ENCODE assay signal across 8 mouse cellular contexts in the genomic region with DNA sequence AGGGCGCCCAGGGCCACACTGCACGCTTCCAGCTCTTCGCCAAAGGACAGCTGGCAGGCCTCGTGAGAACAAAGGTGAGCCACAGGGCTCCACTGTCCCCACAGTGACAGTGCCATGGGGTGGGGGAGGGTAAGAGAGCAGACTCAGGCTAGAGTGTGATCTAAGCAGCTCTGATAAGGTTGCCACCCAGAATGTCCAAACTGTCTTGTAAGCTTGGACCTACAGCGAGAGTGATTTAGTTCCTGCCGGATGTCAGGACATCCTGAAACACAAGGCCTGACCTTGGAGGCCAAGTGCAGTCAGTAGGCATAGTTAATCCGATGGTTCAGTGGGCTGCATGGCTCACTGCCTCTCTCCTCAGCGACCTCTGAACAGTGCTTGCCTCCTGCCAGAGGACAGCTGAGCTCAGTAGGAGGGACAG. TPM values are rescaled to one million over a fixed set of nuclear protein-coding genes. Genes with fewer than 3 reads are reported as not detected.
DNase-seq lines count a peak whose midpoint lies in the region; ATAC-seq lines count a peak whose summit lies in the region.

No protein-coding gene starts in this region.

- H3K4me3 ChIP-seq in hindbrain, embryonic 14.5 days (replicated peaks; ENCODE audit: low read length) = no peak overlapping the region

- intact Hi-C loops in heart, postnatal 10 days (cut with DNase I) = no loop called here

- no peaks in the 10 kb centered on the region for H3K9me3 ChIP-seq in hindbrain, embryonic 14.5 days (ENCODE audit: control insufficient read depth, low read length)

- 0 out of 2 replicates have a peak, but pooled peaks cover 3% of the 10 kb centered on the region for H3K4me1 ChIP-seq in hindbrain, embryonic 14.5 days (replicated peaks; ENCODE audit: control insufficient read depth, insufficient read depth, low read length)

- H3K27me3 ChIP-seq in hindbrain, embryonic 14.5 days (ENCODE audit: control insufficient read depth, insufficient read depth, low read length) = no peaks in the 10 kb centered on the region

- WGBS in hindbrain, embryonic 14.5 days = 11% methylated on average over 8 of the region's 8 CpGs

- no peak overlapping the region for H3K27ac ChIP-seq in hindbrain, embryonic 14.5 days

- H3K36me3 ChIP-seq in hindbrain, embryonic 14.5 days (replicated peaks; ENCODE audit: control insufficient read depth, insufficient read depth) = no peaks in the 10 kb centered on the region

- peak; percentile 23 for DNase-seq in thymus, postnatal 0 days (ENCODE audit: low spot score)
- no peak for DNase-seq in thymus, postnatal 10 days (ENCODE audit: low spot score in 2 of 2)
- peak; percentile 63 to 65 for DNase-seq in heart, postnatal 10 days
- DNase-seq in liver = peak; percentile 42
- DNase-seq in yolk sac, embryonic 10.5 days (ENCODE audit: low spot score) = peak; percentile 47
- no peak for DNase-seq in right cerebral cortex, postnatal 25 days
- DNase-seq in urinary bladder, adult 2 months (ENCODE audit: low spot score) = no peak
- DNase-seq in hindbrain, embryonic 14.5 days (ENCODE audit: low spot score) = no peak

- no peak for ATAC-seq in hindbrain, embryonic 14.5 days (ENCODE audit: low FRiP score)

- H3K4me2 ChIP-seq in hindbrain, embryonic 14.5 days (replicated peaks) = no peak overlapping the region

- no peak overlapping the region for H3K9ac ChIP-seq in hindbrain, embryonic 14.5 days

RNA-seq across cellular contexts. Expression of a gene that starts 1.1 kb away (rescaled TPM):
- polyA plus RNA-seq in thymus, postnatal 0 days (2015; fragmentation: Nextera tagmentation; extraction: Ambion mirVana) = 4.3 and 5.9 TPM in 2 replicates
- total RNA-seq in heart, postnatal 10 days (2021) = 10 to 100 TPM; 12.8 to 13.4 TPM
- 13.0 and 15.0 TPM in 2 replicates for polyA plus RNA-seq in urinary bladder, adult 2 months (2012; rRNA removed)
- polyA plus RNA-seq in hindbrain, embryonic 14.5 days (2014; fragmentation: Nextera tagmentation; extraction: Ambion mirVana) = 2.1 and 3.6 TPM in 2 replicates

RNA-seq across cellular contexts. Expression of a gene that starts 7.3 kb away (rescaled TPM):
- polyA plus RNA-seq in thymus, postnatal 0 days (2015; fragmentation: Nextera tagmentation; extraction: Ambion mirVana) = 0.06 TPM in 1 of 2 replicates, not detected in the other
- not detected for total RNA-seq in heart, postnatal 10 days (2021)
- 0.03 TPM in 1 of 2 replicates, not detected in the other for polyA plus RNA-seq in urinary bladder, adult 2 months (2012; rRNA removed)
- 0.46 TPM in 2 replicates for polyA plus RNA-seq in hindbrain, embryonic 14.5 days (2014; fragmentation: Nextera tagmentation; extraction: Ambion mirVana)

RNA-seq across cellular contexts. Expression of a gene that starts 13.1 kb away (rescaled TPM):
- 1.5 and 1.6 TPM in 2 replicates for polyA plus RNA-seq in thymus, postnatal 0 days (2015; fragmentation: Nextera tagmentation; extraction: Ambion mirVana)
- total RNA-seq in heart, postnatal 10 days (2021) = under 1 TPM; 0.32 to 0.72 TPM
- polyA plus RNA-seq in urinary bladder, adult 2 months (2012; rRNA removed) = 108 and 135 TPM in 2 replicates
- 0.13 and 0.32 TPM in 2 replicates for polyA plus RNA-seq in hindbrain, embryonic 14.5 days (2014; fragmentation: Nextera tagmentation; extraction: Ambion mirVana)

RNA-seq across cellular contexts. Expression of a gene that starts 15.1 kb away (rescaled TPM):
- polyA plus RNA-seq in thymus, postnatal 0 days (2015; fragmentation: Nextera tagmentation; extraction: Ambion mirVana) = 40.4 and 42.5 TPM in 2 replicates
- total RNA-seq in heart, postnatal 10 days (2021) = 10 to 100 TPM; 61.2 to 71.2 TPM
- 5.1 and 7.5 TPM in 2 replicates for polyA plus RNA-seq in urinary bladder, adult 2 months (2012; rRNA removed)
- polyA plus RNA-seq in hindbrain, embryonic 14.5 days (2014; fragmentation: Nextera tagmentation; extraction: Ambion mirVana) = 23.5 TPM in 2 replicates

RNA-seq across cellular contexts. Expression of a gene that starts 15.2 kb away (rescaled TPM):
- polyA plus RNA-seq in thymus, postnatal 0 days (2015; fragmentation: Nextera tagmentation; extraction: Ambion mirVana) = 0.98 and 1.6 TPM in 2 replicates
- total RNA-seq in heart, postnatal 10 days (2021) = 1 to 10 TPM; 1.4 to 1.6 TPM
- 3.2 and 3.6 TPM in 2 replicates for polyA plus RNA-seq in urinary bladder, adult 2 months (2012; rRNA removed)
- polyA plus RNA-seq in hindbrain, embryonic 14.5 days (2014; fragmentation: Nextera tagmentation; extraction: Ambion mirVana) = 2.7 and 3.4 TPM in 2 replicates

Comparison
In these comparisons a context has a peak if more than half of its experiments do, and no peak if none do; other contexts are left out.
1. DNase-seq: peak in thymus, postnatal 0 days (single experiment), heart, postnatal 10 days (2 of 2), liver (single experiment) and yolk sac, embryonic 10.5 days (single experiment); none in thymus, postnatal 10 days (0 of 2), right cerebral cortex, postnatal 25 days (single experiment), urinary bladder, adult 2 months (single experiment) and hindbrain, embryonic 14.5 days (single experiment).
2. RNA of a gene that starts 13.1 kb away (polyA plus RNA-seq): 108 to 135 TPM in urinary bladder, adult 2 months; 1.5 to 1.6 TPM in thymus, postnatal 0 days and 0.13 to 0.32 TPM in hindbrain, embryonic 14.5 days; every median in the first group is over 10 times any median in the second.